In the genomic region with DNA sequence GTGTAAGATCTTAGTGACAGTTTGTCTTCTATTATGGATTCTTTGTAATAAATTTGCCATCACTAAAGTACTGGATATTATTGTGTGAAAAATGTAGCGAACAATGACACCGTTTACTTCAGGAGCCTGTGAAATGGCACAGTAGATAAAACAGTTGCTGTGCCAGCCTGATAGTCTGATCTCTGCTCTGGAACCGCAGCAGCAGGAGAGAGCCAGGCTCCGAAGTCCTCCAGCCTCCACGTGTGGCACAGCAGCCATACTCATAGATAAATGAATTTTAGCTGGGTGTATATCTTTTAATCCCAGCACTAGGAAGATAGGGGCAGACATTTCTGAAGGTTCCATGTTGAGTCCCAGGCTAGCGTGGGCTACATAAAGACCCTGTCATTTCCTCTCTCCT, we compare ENCODE assay signal across 17 mouse cellular contexts. TPM values are rescaled to one million over a fixed set of nuclear protein-coding genes. Genes with fewer than 3 reads are reported as not detected.
DNase-seq lines count a peak whose midpoint lies in the region; ATAC-seq and TF ChIP-seq lines count a peak whose summit lies in the region.
"Had no signal": no experiment of that assay in that cellular context is flagged by ENCODE, and none has a peak within 500 bp of the region (broad histone marks: within the 10 kb centered on the region; RNA-seq: fewer than 3 reads in every experiment).

No protein-coding gene starts in this region.

- no peaks in the 10 kb centered on the region for H3K9me3 ChIP-seq in stomach, embryonic 14.5 days (ENCODE audit: control insufficient read depth, low read depth, low read length)
- no peaks in the 10 kb centered on the region for H3K9me3 ChIP-seq in stomach, postnatal 0 days (ENCODE audit: control insufficient read depth, low read length)
- H3K9me3 ChIP-seq in liver, embryonic 15.5 days (replicated peaks) = no peaks in the 10 kb centered on the region
- H3K9me3 ChIP-seq in forebrain, embryonic 15.5 days = no peaks in the 10 kb centered on the region
- H3K9me3 ChIP-seq: midbrain, embryonic 12.5 days had no signal

- TF ChIP-seq EP300 in stomach, postnatal 0 days (optimal IDR thresholded peaks at IDR 0.05) = no peak

- no peak overlapping the region for H3K9ac ChIP-seq in stomach, embryonic 14.5 days (replicated peaks; ENCODE audit: low read depth, low read length)
- no peak overlapping the region for H3K9ac ChIP-seq in stomach, postnatal 0 days (ENCODE audit: low read length)
- H3K9ac ChIP-seq in liver, embryonic 15.5 days = peak overlapping the region; percentile 55
- H3K9ac ChIP-seq in forebrain, embryonic 15.5 days (replicated peaks) = no peak overlapping the region
- H3K9ac ChIP-seq: midbrain, embryonic 12.5 days had no signal

- WGBS in stomach, embryonic 14.5 days = 74% methylated on average over 6 of the region's 6 CpGs
- 63% methylated on average over 6 of the region's 6 CpGs for WGBS in stomach, postnatal 0 days
- 20% methylated on average over 6 of the region's 6 CpGs for WGBS in liver, embryonic 15.5 days (ENCODE audit: insufficient replicate concordance)
- WGBS in forebrain, embryonic 15.5 days = 84% methylated on average over 6 of the region's 6 CpGs

- no peaks in the 10 kb centered on the region for H3K27me3 ChIP-seq in stomach, embryonic 14.5 days (ENCODE audit: control insufficient read depth, insufficient read depth, low read length)
- H3K27me3 ChIP-seq in stomach, postnatal 0 days (ENCODE audit: control insufficient read depth, insufficient read depth, low read length) = no peaks in the 10 kb centered on the region
- no peaks in the 10 kb centered on the region for H3K27me3 ChIP-seq in liver, embryonic 15.5 days
- no peaks in the 10 kb centered on the region for H3K27me3 ChIP-seq in forebrain, embryonic 15.5 days
- H3K27me3 ChIP-seq: midbrain, embryonic 12.5 days had no signal

- ATAC-seq in frontal cortex, adult (ENCODE audit: low TSS enrichment) = peak; percentile 48; the same call in 1 of the 2 replicates
- ATAC-seq in stomach, embryonic 14.5 days (ENCODE audit: insufficient number of reproducible peaks, insufficient read depth, low FRiP score, low read depth) = peak; percentile 28; the same call in 1 of the 2 replicates
- no peak for ATAC-seq in stomach, postnatal 0 days (ENCODE audit: low FRiP score, low TSS enrichment)
- peak; percentile 85 for ATAC-seq in liver, embryonic 15.5 days (ENCODE audit: insufficient read depth)
- ATAC-seq in forebrain, embryonic 15.5 days (replicated peaks) = no peak
- ATAC-seq: forebrain, embryonic 14.5 days; hindbrain, embryonic 16.5 days; lung, postnatal 0 days had no signal

- no peak overlapping the region for H3K27ac ChIP-seq in stomach, embryonic 14.5 days (ENCODE audit: low read length)
- H3K27ac ChIP-seq in stomach, postnatal 0 days (replicated peaks) = no peak overlapping the region
- peak overlapping the region; percentile 97 for H3K27ac ChIP-seq in liver, embryonic 15.5 days (replicated peaks)
- no peak overlapping the region for H3K27ac ChIP-seq in forebrain, embryonic 15.5 days (replicated peaks)
- H3K27ac ChIP-seq: midbrain, embryonic 12.5 days had no signal

- peaks cover 8% of the 10 kb centered on the region; the same call in 1 of the 2 replicates for H3K36me3 ChIP-seq in stomach, embryonic 14.5 days (ENCODE audit: control insufficient read depth, insufficient read depth, low read length)
- no peaks in the 10 kb centered on the region for H3K36me3 ChIP-seq in stomach, postnatal 0 days (ENCODE audit: control insufficient read depth, insufficient read depth, low read length)
- H3K36me3 ChIP-seq in liver, embryonic 15.5 days (replicated peaks) = peaks cover 29% of the 10 kb centered on the region
- peaks cover 13% of the 10 kb centered on the region for H3K36me3 ChIP-seq in forebrain, embryonic 15.5 days

- peaks cover 17% of the 10 kb centered on the region for H3K4me1 ChIP-seq in stomach, embryonic 14.5 days (ENCODE audit: control insufficient read depth, insufficient read depth, low read length)
- no peaks in the 10 kb centered on the region; the same call in 1 of the 2 replicates for H3K4me1 ChIP-seq in stomach, postnatal 0 days (replicated peaks; ENCODE audit: control insufficient read depth, insufficient read depth)
- peaks cover 46% of the 10 kb centered on the region for H3K4me1 ChIP-seq in liver, embryonic 15.5 days (replicated peaks)
- peaks cover 34% of the 10 kb centered on the region for H3K4me1 ChIP-seq in forebrain, embryonic 15.5 days

- no peak overlapping the region for H3K4me3 ChIP-seq in stomach, embryonic 14.5 days (ENCODE audit: low read depth, low read length)
- H3K4me3 ChIP-seq in stomach, postnatal 0 days (ENCODE audit: low read depth, low read length) = no peak overlapping the region
- peak overlapping the region; percentile 28 for H3K4me3 ChIP-seq in liver, embryonic 15.5 days (replicated peaks)
- no peak overlapping the region for H3K4me3 ChIP-seq in forebrain, embryonic 15.5 days
- H3K4me3 ChIP-seq: midbrain, embryonic 12.5 days had no signal

- no peak for DNase-seq in frontal cortex, adult 2 months (ENCODE audit: extremely low spot score in 1 of 2, low spot score in 1 of 2)
- DNase-seq in stomach, postnatal 0 days (ENCODE audit: low spot score) = no peak
- no peak for DNase-seq in layer of hippocampus, adult 11-12 months (ENCODE audit: low spot score)
- no peak for DNase-seq in adrenal gland, postnatal 14 days
- DNase-seq: adrenal gland, adult 8-10 months; heart, postnatal 14 days; kidney, adult 9 months; right cerebral cortex, postnatal 14 days; thymus, postnatal 25 days had no signal

- H3K4me2 ChIP-seq in stomach, embryonic 14.5 days (replicated peaks; ENCODE audit: low read depth, low read length) = no peak overlapping the region
- no peak overlapping the region for H3K4me2 ChIP-seq in stomach, postnatal 0 days (replicated peaks; ENCODE audit: low read depth)
- peak overlapping the region; percentile 70 for H3K4me2 ChIP-seq in liver, embryonic 15.5 days
- no peak overlapping the region for H3K4me2 ChIP-seq in forebrain, embryonic 15.5 days (replicated peaks)
- H3K4me2 ChIP-seq: midbrain, embryonic 12.5 days had no signal

- TF ChIP-seq CTCF in stomach, postnatal 0 days (IDR thresholded peaks at IDR 0.05; ENCODE audit: low read depth) = no peak

RNA-seq across cellular contexts. Expression of gene Cop1, which starts 6.0 kb away (rescaled TPM):
- polyA plus RNA-seq in frontal cortex, adult 2 months (2012; rRNA removed) = 92.9 and 105 TPM in 2 replicates
- polyA plus RNA-seq in stomach, embryonic 14.5 days (2014; fragmentation: Nextera tagmentation; extraction: Ambion mirVana) = 37.7 and 38.2 TPM in 2 replicates
- polyA plus RNA-seq in stomach, postnatal 0 days (2015; fragmentation: Nextera tagmentation; extraction: Ambion mirVana) = 44.4 and 51.1 TPM in 2 replicates
- polyA plus RNA-seq in liver, embryonic 15.5 days (2015; fragmentation: Nextera tagmentation; extraction: Ambion mirVana) = 59.2 and 70.1 TPM in 2 replicates
- polyA plus RNA-seq in forebrain, embryonic 15.5 days (2015; fragmentation: Nextera tagmentation; extraction: Ambion mirVana) = 97.0 and 122 TPM in 2 replicates
- total RNA-seq in adrenal gland, postnatal 14 days (2021) = 142 and 148 TPM in 2 replicates

Comparison
In these comparisons a context has a peak if more than half of its experiments do, and no peak if none do; other contexts are left out.
1. ATAC-seq: peak in frontal cortex, adult (single experiment), stomach, embryonic 14.5 days (single experiment) and liver, embryonic 15.5 days (single experiment); none in stomach, postnatal 0 days (single experiment) and forebrain, embryonic 15.5 days (single experiment).